Mouse (Mus musculus) G1E-ER4 (cell line): ENCODE measurements around the gene Col23a1. TPM values are rescaled to one million over a fixed set of nuclear protein-coding genes. Genes with fewer than 3 reads are reported as not detected.

Experiments used
- GATA1 ChIP-seq: IDR thresholded peaks from one replicate; pipeline ENCODE4 v1.8.0; 2012; ENCODE audit warnings: low read length, inconsistent platforms
- polyA plus RNA-seq: library from polyadenylated mRNA; stranded (reverse); fragments of >175 nt; gene quantifications from 2 replicates; pipeline ENCODE4 v1.2.3, GENCODE M21; 2012

Gene Col23a1
- polyA plus RNA-seq: not detected in 2 replicates

GRCm38 (mm10) chr11:51289564-51290041, at the start of gene Col23a1:
Gene Col23a1 (plus strand): TSS chr11:51289920.
- no peak for TF ChIP-seq GATA1

- no peak for TF ChIP-seq GATA1
Observed at GRCm38 (mm10) chr11:51242897-51243296, 46.8 kb upstream of the Col23a1 start.

- TF ChIP-seq GATA1: no peak
Observed at GRCm38 (mm10) chr11:51257006-51257405, 32.7 kb upstream of the Col23a1 start.

- no peak for TF ChIP-seq GATA1
Observed at GRCm38 (mm10) chr11:51261680-51262219, 28.0 kb upstream of the Col23a1 start, which contains the start of gene Clk4. Gene Clk4 (plus strand): TSS chr11:51261730.

- no peak for TF ChIP-seq GATA1
Observed at GRCm38 (mm10) chr11:51262342-51263285, 27.1 kb upstream of the Col23a1 start, which contains the start of gene BC049762. Gene BC049762 (minus strand): TSS chr11:51263046.

- TF ChIP-seq GATA1: no peak
Observed at GRCm38 (mm10) chr11:51263286-51263831, 26.4 kb upstream of the Col23a1 start.

- no peak for TF ChIP-seq GATA1
Observed at GRCm38 (mm10) chr11:51264352-51264751, 25.4 kb upstream of the Col23a1 start.

GRCm38 (mm10) chr11:51265326-51265725, 24.4 kb upstream of the Col23a1 start:
- no peak for TF ChIP-seq GATA1

- no peak for TF ChIP-seq GATA1
Observed at GRCm38 (mm10) chr11:51274418-51274817, 15.3 kb upstream of the Col23a1 start.

- TF ChIP-seq GATA1: no peak
Observed at GRCm38 (mm10) chr11:51290066-51290955, 591 bp downstream of the Col23a1 start.

GRCm38 (mm10) chr11:51293956-51294530, 4.3 kb downstream of the Col23a1 start:
- TF ChIP-seq GATA1: no peak

- TF ChIP-seq GATA1: no peak
Observed at GRCm38 (mm10) chr11:51295742-51296141, 6.0 kb downstream of the Col23a1 start.

- no peak for TF ChIP-seq GATA1
Observed at GRCm38 (mm10) chr11:51298691-51299090, 9.0 kb downstream of the Col23a1 start.

GRCm38 (mm10) chr11:51302396-51302795, 12.7 kb downstream of the Col23a1 start:
- TF ChIP-seq GATA1: no peak
